Mouse (Mus musculus) stomach, postnatal 0 days (tissue): Measurements from ENCODE around the gene Zbtb20. TPM values are rescaled to one million over a fixed set of nuclear protein-coding genes. Genes with fewer than 3 reads are reported as not detected.

Source experiments
- ATAC-seq: fragments of 200-750 bp; cut with Nextera tagmentation; 2 replicates; pipeline ENCODE4 v1.8.0; 2017; ENCODE audit not compliant: low FRiP score, low TSS enrichment
- DNase-seq: peaks from one replicate; pipeline ENCODE4 v3.0.0-alpha.2; 2016; ENCODE audit warnings: low spot score
- H3K27ac ChIP-seq: fragments of 300-500 bp; sonication (generic); replicated peaks from 2 replicates; pipeline ENCODE4 v1.5.1; 2014; ENCODE audit warnings: mild to moderate bottlenecking, control low read depth
- H3K27me3 ChIP-seq: fragments of 300-500 bp; sonication (generic); 2 replicates; pipeline ENCODE4 v1.6.1; 2014; ENCODE audit warnings: low read length; ENCODE audit not compliant: control insufficient read depth, insufficient read depth
- H3K36me3 ChIP-seq: fragments of 300-500 bp; sonication (generic); 2 replicates; pipeline ENCODE4 v1.6.1; 2014; ENCODE audit warnings: low read length, mixed read lengths; ENCODE audit not compliant: control insufficient read depth, insufficient read depth
- H3K4me1 ChIP-seq: fragments of 300-500 bp; sonication (generic); replicated peaks from 2 replicates; pipeline ENCODE4 v1.6.1; 2014; ENCODE audit warnings: antibody characterized with exemption; ENCODE audit not compliant: control insufficient read depth, insufficient read depth
- H3K4me2 ChIP-seq: fragments of 300-500 bp; sonication (generic); replicated peaks from 2 replicates; pipeline ENCODE4 v1.6.1; 2014; ENCODE audit warnings: low read depth, mild to moderate bottlenecking, control low read depth, moderate library complexity
- H3K4me3 ChIP-seq: fragments of 300-500 bp; sonication (generic); 2 replicates; pipeline ENCODE4 v1.5.1; 2014; ENCODE audit warnings: low read depth, low read length, control low read depth
- H3K9ac ChIP-seq: fragments of 300-500 bp; sonication (generic); 2 replicates; pipeline ENCODE4 v1.6.1; 2014; ENCODE audit warnings: mild to moderate bottlenecking, low read length, control low read depth, mixed read lengths
- H3K9me3 ChIP-seq: fragments of 300-500 bp; sonication (generic); 2 replicates; pipeline ENCODE4 v1.6.1; 2016; ENCODE audit warnings: low read length; ENCODE audit not compliant: control insufficient read depth
- CTCF ChIP-seq: IDR thresholded peaks from 2 replicates; pipeline ENCODE4 v1.5.1; 2016; ENCODE audit warnings: antibody characterized with exemption, low read depth, mild to moderate bottlenecking, moderate library complexity
- EP300 ChIP-seq: optimal IDR thresholded peaks from 2 replicates; pipeline ENCODE3; 2016; ENCODE audit warnings: antibody characterized with exemption
- WGBS: fragments of 180-500 bp; shearing (Covaris S2); extraction: QIAGEN DNeasy Blood & Tissue Kit; methylation state at CpG from one replicate; pipeline ENCODE4 v1.1.7; 2014; 5-methylcytosine and 5-hydroxymethylcytosine counted together
- polyA plus RNA-seq: library from polyadenylated mRNA; unstranded; fragments of >200 nt; fragmentation: Nextera tagmentation; extraction: Ambion mirVana; gene quantifications from 2 replicates; pipeline ENCODE4 v1.2.1, GENCODE M21; 2015

The Zbtb20 gene
- polyA plus RNA-seq, 1 experiment from 2014 or later = 15.7 TPM

GRCm38 (mm10) chr16:42876021-42877000 is 630 bp downstream of the Zbtb20 start:
- DNase-seq (peak; percentile 82), ATAC-seq (peak; percentile 39)
- H3K4me2 ChIP-seq = peak overlapping the region; percentile 73
- TF ChIP-seq CTCF (peak; percentile 43), EP300 (no peak)
- H3K4me3 ChIP-seq = peak overlapping the region; percentile 72
- H3K27ac ChIP-seq = peak overlapping the region; percentile 98
- H3K4me1 ChIP-seq = no peaks in the 10 kb centered on the region
- H3K27me3 ChIP-seq = no peaks in the 10 kb centered on the region
- H3K36me3 ChIP-seq = no peaks in the 10 kb centered on the region
- H3K9me3 ChIP-seq = no peaks in the 10 kb centered on the region
- H3K9ac ChIP-seq = peak overlapping the region; percentile 84
- 3% methylated on average over 13 of the region's 62 CpGs for WGBS

GRCm38 (mm10) chr16:42880046-42880445 is 4.4 kb downstream of the Zbtb20 start:
- DNase-seq = no peak
- Histone ChIP-seq H3K36me3 (no peaks in the 10 kb centered on the region), H3K4me3 (no peak overlapping the region), H3K27me3 (no peaks in the 10 kb centered on the region), H3K9ac (no peak overlapping the region), H3K4me1 (no peaks in the 10 kb centered on the region), H3K9me3 (no peaks in the 10 kb centered on the region), H3K4me2 (no peak overlapping the region), H3K27ac (no peak overlapping the region)
- WGBS = 81% methylated on average over 3 of the region's 3 CpGs
- TF ChIP-seq CTCF = no peak
- TF ChIP-seq EP300 = no peak
- ATAC-seq = no peak

- Histone ChIP-seq H3K27me3 (no peaks in the 10 kb centered on the region), H3K4me1 (no peaks in the 10 kb centered on the region), H3K9ac (no peak overlapping the region), H3K27ac (no peak overlapping the region), H3K4me3 (no peak overlapping the region), H3K9me3 (no peaks in the 10 kb centered on the region), H3K4me2 (no peak overlapping the region), H3K36me3 (no peaks in the 10 kb centered on the region)
- TF ChIP-seq CTCF (no peak), EP300 (no peak)
- ATAC-seq = no peak
- no peak for DNase-seq
- WGBS = 46% methylated on average over 2 of the region's 2 CpGs
Observed at GRCm38 (mm10) chr16:42885538-42885937, 9.9 kb downstream of the Zbtb20 start.

- no peaks in the 10 kb centered on the region for H3K4me1 ChIP-seq
- H3K4me2 ChIP-seq = no peak overlapping the region
- no peak overlapping the region for H3K27ac ChIP-seq
- H3K4me3 ChIP-seq = no peak overlapping the region
- no peaks in the 10 kb centered on the region for H3K9me3 ChIP-seq
- H3K9ac ChIP-seq = no peak overlapping the region
- ATAC-seq (no peak), DNase-seq (no peak)
- WGBS = 66% methylated on average over 7 of the region's 7 CpGs
- H3K36me3 ChIP-seq = no peaks in the 10 kb centered on the region
- H3K27me3 ChIP-seq = no peaks in the 10 kb centered on the region
- TF ChIP-seq EP300 (no peak), CTCF (no peak)
Observed at GRCm38 (mm10) chr16:42885964-42886363, 10.3 kb downstream of the Zbtb20 start.

- Histone ChIP-seq H3K9ac (no peak overlapping the region), H3K4me2 (no peak overlapping the region), H3K27ac (no peak overlapping the region), H3K36me3 (no peaks in the 10 kb centered on the region), H3K4me1 (no peaks in the 10 kb centered on the region), H3K9me3 (no peaks in the 10 kb centered on the region), H3K27me3 (no peaks in the 10 kb centered on the region), H3K4me3 (no peak overlapping the region)
- TF ChIP-seq EP300 = no peak
- TF ChIP-seq CTCF = no peak
- no peak for DNase-seq
- ATAC-seq = no peak
- 75% methylated on average over 3 of the region's 3 CpGs for WGBS
Observed at GRCm38 (mm10) chr16:42897125-42897693, 21.5 kb downstream of the Zbtb20 start.

- Histone ChIP-seq H3K4me2 (no peak overlapping the region), H3K9ac (no peak overlapping the region), H3K27ac (no peak overlapping the region), H3K9me3 (no peaks in the 10 kb centered on the region), H3K4me1 (no peaks in the 10 kb centered on the region), H3K27me3 (no peaks in the 10 kb centered on the region), H3K4me3 (no peak overlapping the region), H3K36me3 (no peaks in the 10 kb centered on the region)
- TF ChIP-seq CTCF = no peak
- TF ChIP-seq EP300 = no peak
- 66% methylated on average over 1 of the region's 1 CpGs for WGBS
- no peak for ATAC-seq
- DNase-seq = no peak
Observed at GRCm38 (mm10) chr16:42900328-42900727, 24.6 kb downstream of the Zbtb20 start.
